Mouse (Mus musculus) layer of hippocampus, postnatal 14 days (tissue): ENCODE data around the gene Kcnj10. TPM values are rescaled to one million over a fixed set of nuclear protein-coding genes. Genes with fewer than 3 reads are reported as not detected.

Source experiments
- DNase-seq, 2 experiments: peaks; one replicate each; pipeline ENCODE4 v3.0.0; 2021 to 2022; ENCODE audit warnings: low spot score in 2 of 2, mixed read lengths in 1 of 2
- total RNA-seq, 2 experiments: library from RNA; stranded (reverse); gene quantifications; 2 replicates each; pipeline ENCODE4 v1.2.3; 2021

Kcnj10 gene
- total RNA-seq, 2 experiments from 2014 or later = 101 to 106 TPM

DNA sequence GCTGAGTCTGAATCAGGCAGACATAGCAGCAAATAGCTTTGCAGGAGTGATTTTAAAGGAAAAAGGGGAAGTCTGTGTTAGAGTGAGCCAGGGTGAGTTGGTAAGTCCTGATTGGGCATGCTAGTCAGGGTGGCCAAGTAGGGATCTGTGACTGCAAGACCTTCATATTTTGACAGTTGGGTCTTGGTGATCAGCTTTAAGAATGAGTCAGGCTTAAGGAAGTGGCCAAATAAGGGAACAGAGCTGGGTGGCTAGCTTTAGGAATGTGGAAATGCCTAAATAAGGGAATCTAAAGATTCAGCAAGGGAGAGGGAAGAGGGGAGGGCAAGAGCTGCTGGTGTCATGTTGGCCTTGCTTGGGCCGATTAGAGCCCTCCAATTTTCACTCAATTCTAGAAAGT, 82.4 kb downstream of the Kcnj10 start:
- DNase-seq = no peak

Other genes with a start within 250 kb of the Kcnj10 start
- 100 to 1,000 TPM in 1 of 2 experiments, 10 to 100 TPM in 1; 98.8 to 110 TPM for gene Pex19, start 214.5 kb upstream of the Kcnj10 start, total RNA-seq
- gene Dcaf8, start 193.1 kb upstream of the Kcnj10 start, total RNA-seq = 100 to 1,000 TPM in 1 of 2 experiments, 10 to 100 TPM in 1; 97.8 to 104 TPM
- 100 to 1,000 TPM; 360 to 376 TPM for gene Pea15a, start 134.4 kb upstream of the Kcnj10 start, total RNA-seq
- 1 to 10 TPM; 1.1 to 1.4 TPM for gene Casq1, start 121.3 kb upstream of the Kcnj10 start, total RNA-seq
- not detected for gene Atp1a4, start 82.8 kb upstream of the Kcnj10 start, total RNA-seq
- gene Igsf8, start 79.6 kb upstream of the Kcnj10 start, total RNA-seq = 100 to 1,000 TPM; 185 to 195 TPM
- gene Atp1a2, start 43.1 kb upstream of the Kcnj10 start, total RNA-seq = 100 to 1,000 TPM; 610 to 641 TPM
- gene Kcnj9, start 11.9 kb upstream of the Kcnj10 start, total RNA-seq = 10 to 100 TPM; 37.4 to 50.1 TPM
- gene Pigm, start 35.3 kb downstream of the Kcnj10 start, total RNA-seq = 1 to 10 TPM; 8.9 to 9.5 TPM
- gene Slamf9, start 134.1 kb downstream of the Kcnj10 start, total RNA-seq = not detected
- 1 to 10 TPM; 7.2 to 8.9 TPM for gene Igsf9, start 140.6 kb downstream of the Kcnj10 start, total RNA-seq
- gene Tagln2, start 158.8 kb downstream of the Kcnj10 start, total RNA-seq = 10 to 100 TPM; 14.1 to 15.6 TPM
- 1 to 10 TPM; 2.7 to 4.4 TPM for gene Cfap45, start 179.6 kb downstream of the Kcnj10 start, total RNA-seq
- gene Vsig8, start 214.7 kb downstream of the Kcnj10 start, total RNA-seq = under 1 TPM; 0.71 to 0.74 TPM
- not detected for gene Slamf8, start 249.4 kb downstream of the Kcnj10 start, total RNA-seq